Mouse (Mus musculus): ENCODE measurements around the gene Suds3. TPM values are rescaled to one million over a fixed set of nuclear protein-coding genes. Genes with fewer than 3 reads are reported as not detected.

Gene Suds3
- polyA plus RNA-seq, 1 experiment: 76.0 TPM

DNA sequence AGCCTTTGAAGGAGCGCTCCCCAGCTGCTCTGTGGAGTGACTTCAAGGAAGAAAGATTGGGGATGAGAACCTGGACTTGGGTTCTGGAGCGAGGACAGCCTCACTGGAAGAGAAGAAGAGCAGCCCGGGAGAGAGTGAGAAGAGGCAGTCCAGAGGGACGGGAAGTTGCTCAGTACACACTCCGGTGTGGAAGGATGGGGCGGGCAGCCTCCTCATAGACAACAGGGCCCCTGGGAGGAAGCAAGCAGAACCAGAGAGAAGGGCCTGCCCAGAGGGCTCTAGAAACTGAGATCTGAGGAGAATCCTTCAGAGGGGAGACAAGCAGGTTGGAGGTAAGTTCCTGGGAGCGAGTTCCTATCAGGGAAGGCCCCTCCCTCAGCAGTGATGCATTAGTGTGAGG is 24.5 kb upstream of the Suds3 start:
- H3K27me3 ChIP-seq (ENCODE audit: control insufficient read depth, insufficient read depth, insufficient read length): no peaks in the 10 kb centered on the region
- H3K36me3 ChIP-seq (ENCODE audit: control insufficient read depth, insufficient read depth): no peaks in the 10 kb centered on the region
- H3K79me2 ChIP-seq (ENCODE audit: control insufficient read depth, insufficient read depth): no peaks in the 10 kb centered on the region
- H3ac ChIP-seq (ENCODE audit: control insufficient read depth, insufficient read length, low read depth): no peak overlapping the region
- no peaks in the 10 kb centered on the region for H3K79me3 ChIP-seq (ENCODE audit: low read depth)
- TF ChIP-seq FOSL1 (IDR thresholded peaks at IDR 0.05; ENCODE audit: insufficient read depth, low read length, poor library complexity, severe bottlenecking): no peak
- no peak for TF ChIP-seq CEBPB (IDR thresholded peaks at IDR 0.05; ENCODE audit: low read depth)
- no peak for TF ChIP-seq MYOG (IDR thresholded peaks at IDR 0.05; ENCODE audit: control insufficient read depth, extremely low read depth, insufficient read length)
- TF ChIP-seq CTCF (IDR thresholded peaks at IDR 0.05; ENCODE audit: control insufficient read depth, insufficient read depth, insufficient read length): no peak
- no peak for TF ChIP-seq MYOD1 (IDR thresholded peaks at IDR 0.05; ENCODE audit: control insufficient read depth, insufficient read length, low read depth)
- TF ChIP-seq USF1 (IDR thresholded peaks at IDR 0.05; ENCODE audit: low read depth): no peak
- no peak for TF ChIP-seq MAX (IDR thresholded peaks at IDR 0.05)
- H3K4me3 ChIP-seq (ENCODE audit: insufficient read depth, poor library complexity, severe bottlenecking): no peak overlapping the region

DNA sequence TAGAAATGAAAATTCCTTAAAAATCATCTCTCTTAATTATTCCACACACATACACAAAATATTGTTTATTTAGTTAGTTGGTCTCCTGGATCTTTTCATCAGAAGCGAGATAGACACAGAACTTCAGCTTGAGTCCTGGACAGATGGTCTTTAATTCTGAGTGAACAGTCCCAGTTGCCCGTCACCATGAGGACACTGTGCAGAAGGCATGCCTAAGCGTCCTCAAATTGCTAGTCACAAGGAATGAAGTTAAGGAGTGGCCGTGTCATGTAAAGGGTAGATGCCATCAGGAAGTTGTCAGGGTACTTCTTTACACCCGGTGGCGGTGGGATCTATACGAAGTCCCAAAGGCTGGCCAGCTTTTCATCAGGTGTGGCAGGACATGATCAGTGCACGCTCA is 23.9 kb upstream of the Suds3 start:
- TF ChIP-seq FOSL1 (IDR thresholded peaks at IDR 0.05; ENCODE audit: insufficient read depth, low read length, poor library complexity, severe bottlenecking): no peak
- no peak for TF ChIP-seq MAX (IDR thresholded peaks at IDR 0.05)
- TF ChIP-seq USF1 (IDR thresholded peaks at IDR 0.05; ENCODE audit: low read depth): no peak
- no peak for TF ChIP-seq MYOD1 (IDR thresholded peaks at IDR 0.05; ENCODE audit: control insufficient read depth, insufficient read length, low read depth)
- no peak for TF ChIP-seq CEBPB (IDR thresholded peaks at IDR 0.05; ENCODE audit: low read depth)
- no peak for TF ChIP-seq MYOG (IDR thresholded peaks at IDR 0.05; ENCODE audit: control insufficient read depth, extremely low read depth, insufficient read length)
- TF ChIP-seq CTCF (IDR thresholded peaks at IDR 0.05; ENCODE audit: control insufficient read depth, insufficient read depth, insufficient read length): no peak
- H3K36me3 ChIP-seq (ENCODE audit: control insufficient read depth, insufficient read depth): no peaks in the 10 kb centered on the region
- H3K79me2 ChIP-seq (ENCODE audit: control insufficient read depth, insufficient read depth): no peaks in the 10 kb centered on the region
- H3K4me3 ChIP-seq (ENCODE audit: insufficient read depth, poor library complexity, severe bottlenecking): no peak overlapping the region
- no peak overlapping the region for H3ac ChIP-seq (ENCODE audit: control insufficient read depth, insufficient read length, low read depth)
- no peaks in the 10 kb centered on the region for H3K79me3 ChIP-seq (ENCODE audit: low read depth)
- H3K27me3 ChIP-seq (ENCODE audit: control insufficient read depth, insufficient read depth, insufficient read length): no peaks in the 10 kb centered on the region

DNA sequence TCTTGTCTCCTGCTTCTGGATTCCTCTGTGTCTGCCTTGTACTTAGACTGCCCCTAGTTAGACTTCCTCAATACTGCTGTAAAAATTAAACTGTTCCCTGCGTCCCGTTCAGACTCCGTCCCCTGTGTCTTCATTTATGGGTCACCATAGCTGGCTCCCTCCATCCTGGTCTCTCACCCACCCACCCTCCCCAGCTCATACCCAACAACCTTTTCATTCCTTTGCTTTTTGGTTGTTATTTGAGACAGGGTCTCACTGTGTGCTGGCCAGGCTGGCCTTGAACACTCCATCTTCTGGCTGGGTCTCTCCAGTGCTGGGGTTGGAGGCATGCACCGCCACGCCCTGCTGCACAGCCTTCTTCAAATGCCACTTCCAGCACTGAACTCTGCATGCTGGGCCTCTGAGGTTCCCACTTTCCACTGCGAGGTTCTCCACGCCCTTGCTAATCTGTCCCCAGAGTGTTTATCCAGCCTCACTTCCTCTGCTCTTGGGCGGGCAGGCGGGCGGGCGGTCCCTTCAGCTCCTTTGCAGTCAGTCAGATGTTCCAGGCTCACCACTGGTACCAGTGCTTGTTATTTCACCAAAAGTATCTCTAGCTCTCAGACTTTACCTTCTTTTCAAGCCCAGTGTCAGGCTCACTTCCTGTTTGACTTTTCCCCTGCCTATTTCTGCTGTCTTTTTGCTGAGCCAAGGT is 22.5 kb upstream of the Suds3 start:
- no peaks in the 10 kb centered on the region for H3K27me3 ChIP-seq (ENCODE audit: control insufficient read depth, insufficient read depth, insufficient read length)
- TF ChIP-seq MYOG (IDR thresholded peaks at IDR 0.05; ENCODE audit: control insufficient read depth, extremely low read depth, insufficient read length): no peak
- no peak for TF ChIP-seq MYOD1 (IDR thresholded peaks at IDR 0.05; ENCODE audit: control insufficient read depth, insufficient read length, low read depth)
- no peak for TF ChIP-seq FOSL1 (IDR thresholded peaks at IDR 0.05; ENCODE audit: insufficient read depth, low read length, poor library complexity, severe bottlenecking)
- TF ChIP-seq CEBPB (IDR thresholded peaks at IDR 0.05; ENCODE audit: low read depth): no peak
- TF ChIP-seq USF1 (IDR thresholded peaks at IDR 0.05; ENCODE audit: low read depth): no peak
- no peaks in the 10 kb centered on the region for H3K36me3 ChIP-seq (ENCODE audit: control insufficient read depth, insufficient read depth)
- no peak overlapping the region for H3ac ChIP-seq (ENCODE audit: control insufficient read depth, insufficient read length, low read depth)
- H3K79me2 ChIP-seq (ENCODE audit: control insufficient read depth, insufficient read depth): no peaks in the 10 kb centered on the region
- no peak overlapping the region for H3K4me3 ChIP-seq (ENCODE audit: insufficient read depth, poor library complexity, severe bottlenecking)
- no peaks in the 10 kb centered on the region for H3K79me3 ChIP-seq (ENCODE audit: low read depth)

DNA sequence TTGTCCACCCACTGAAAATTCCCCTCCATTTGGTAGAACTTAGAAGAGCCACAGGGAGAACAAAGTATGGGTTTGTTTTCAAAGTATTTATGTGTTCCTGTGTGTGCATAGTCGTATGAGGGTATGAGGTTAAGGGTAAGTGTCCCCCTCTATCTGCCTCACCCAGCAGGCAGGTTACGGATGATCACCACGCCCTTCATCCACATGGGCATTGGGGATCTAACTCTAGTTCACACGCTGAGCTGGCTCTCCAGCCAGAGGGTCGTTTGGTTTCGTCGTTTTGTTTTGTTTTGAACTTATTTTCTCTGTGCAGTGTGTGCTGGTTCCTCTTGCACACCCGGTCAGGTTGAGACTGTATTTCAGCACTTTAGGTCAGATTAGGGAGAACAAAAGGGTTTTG is 21.7 kb upstream of the Suds3 start:
- no peaks in the 10 kb centered on the region for H3K36me3 ChIP-seq (ENCODE audit: control insufficient read depth, insufficient read depth)
- no peak overlapping the region for H3K4me3 ChIP-seq (ENCODE audit: insufficient read depth, poor library complexity, severe bottlenecking)
- no peaks in the 10 kb centered on the region for H3K27me3 ChIP-seq (ENCODE audit: control insufficient read depth, insufficient read depth, insufficient read length)
- H3K79me2 ChIP-seq (ENCODE audit: control insufficient read depth, insufficient read depth): no peaks in the 10 kb centered on the region
- no peaks in the 10 kb centered on the region for H3K79me3 ChIP-seq (ENCODE audit: low read depth)
- TF ChIP-seq USF1 (IDR thresholded peaks at IDR 0.05; ENCODE audit: low read depth): no peak
- TF ChIP-seq MAX (IDR thresholded peaks at IDR 0.05): no peak
- TF ChIP-seq MYOD1 (IDR thresholded peaks at IDR 0.05; ENCODE audit: control insufficient read depth, insufficient read length, low read depth): no peak
- no peak for TF ChIP-seq MYOG (IDR thresholded peaks at IDR 0.05; ENCODE audit: control insufficient read depth, extremely low read depth, insufficient read length)
- no peak for TF ChIP-seq FOSL1 (IDR thresholded peaks at IDR 0.05; ENCODE audit: insufficient read depth, low read length, poor library complexity, severe bottlenecking)
- TF ChIP-seq CTCF (IDR thresholded peaks at IDR 0.05; ENCODE audit: control insufficient read depth, insufficient read depth, insufficient read length): no peak
- no peak for TF ChIP-seq CEBPB (IDR thresholded peaks at IDR 0.05; ENCODE audit: low read depth)
- no peak overlapping the region for H3ac ChIP-seq (ENCODE audit: control insufficient read depth, insufficient read length, low read depth)

DNA sequence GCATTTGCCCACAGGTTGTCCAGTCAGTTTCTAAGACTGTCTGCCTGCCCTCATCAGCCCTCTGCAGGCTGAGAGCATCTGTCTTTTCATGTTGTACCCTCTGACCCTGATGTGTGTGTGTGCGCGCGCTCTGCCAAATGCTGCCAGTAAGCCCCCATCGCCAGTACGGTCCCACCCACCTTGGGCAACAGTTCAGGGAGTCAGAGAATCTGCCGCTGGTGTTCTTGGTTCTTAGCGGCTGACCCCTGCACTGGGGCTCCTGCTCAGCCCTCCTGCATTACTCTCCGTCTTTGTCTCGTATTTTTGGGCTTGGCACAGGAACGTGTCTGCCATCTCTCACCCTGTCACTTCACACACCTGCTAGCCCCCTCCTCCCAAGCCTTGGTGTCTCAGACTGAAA is 21.1 kb upstream of the Suds3 start:
- TF ChIP-seq MAX (IDR thresholded peaks at IDR 0.05) (no peak), CTCF (IDR thresholded peaks at IDR 0.05; ENCODE audit: control insufficient read depth, insufficient read depth, insufficient read length) (no peak), MYOD1 (IDR thresholded peaks at IDR 0.05; ENCODE audit: control insufficient read depth, insufficient read length, low read depth) (no peak), CEBPB (IDR thresholded peaks at IDR 0.05; ENCODE audit: low read depth) (no peak), MYOG (IDR thresholded peaks at IDR 0.05; ENCODE audit: control insufficient read depth, extremely low read depth, insufficient read length) (no peak), FOSL1 (IDR thresholded peaks at IDR 0.05; ENCODE audit: insufficient read depth, low read length, poor library complexity, severe bottlenecking) (no peak), USF1 (IDR thresholded peaks at IDR 0.05; ENCODE audit: low read depth) (no peak)
- Histone ChIP-seq H3K27me3 (ENCODE audit: control insufficient read depth, insufficient read depth, insufficient read length) (no peaks in the 10 kb centered on the region), H3K79me2 (ENCODE audit: control insufficient read depth, insufficient read depth) (no peaks in the 10 kb centered on the region), H3K4me3 (ENCODE audit: insufficient read depth, poor library complexity, severe bottlenecking) (no peak overlapping the region), H3K36me3 (ENCODE audit: control insufficient read depth, insufficient read depth) (no peaks in the 10 kb centered on the region), H3ac (ENCODE audit: control insufficient read depth, insufficient read length, low read depth) (no peak overlapping the region), H3K79me3 (ENCODE audit: low read depth) (no peaks in the 10 kb centered on the region)
